Mouse (Mus musculus): ENCODE data around the gene Batf3.
A peak's percentile ranks its signal among the peaks of the same experiment; 100 is the strongest.

Batf3 gene

DNA sequence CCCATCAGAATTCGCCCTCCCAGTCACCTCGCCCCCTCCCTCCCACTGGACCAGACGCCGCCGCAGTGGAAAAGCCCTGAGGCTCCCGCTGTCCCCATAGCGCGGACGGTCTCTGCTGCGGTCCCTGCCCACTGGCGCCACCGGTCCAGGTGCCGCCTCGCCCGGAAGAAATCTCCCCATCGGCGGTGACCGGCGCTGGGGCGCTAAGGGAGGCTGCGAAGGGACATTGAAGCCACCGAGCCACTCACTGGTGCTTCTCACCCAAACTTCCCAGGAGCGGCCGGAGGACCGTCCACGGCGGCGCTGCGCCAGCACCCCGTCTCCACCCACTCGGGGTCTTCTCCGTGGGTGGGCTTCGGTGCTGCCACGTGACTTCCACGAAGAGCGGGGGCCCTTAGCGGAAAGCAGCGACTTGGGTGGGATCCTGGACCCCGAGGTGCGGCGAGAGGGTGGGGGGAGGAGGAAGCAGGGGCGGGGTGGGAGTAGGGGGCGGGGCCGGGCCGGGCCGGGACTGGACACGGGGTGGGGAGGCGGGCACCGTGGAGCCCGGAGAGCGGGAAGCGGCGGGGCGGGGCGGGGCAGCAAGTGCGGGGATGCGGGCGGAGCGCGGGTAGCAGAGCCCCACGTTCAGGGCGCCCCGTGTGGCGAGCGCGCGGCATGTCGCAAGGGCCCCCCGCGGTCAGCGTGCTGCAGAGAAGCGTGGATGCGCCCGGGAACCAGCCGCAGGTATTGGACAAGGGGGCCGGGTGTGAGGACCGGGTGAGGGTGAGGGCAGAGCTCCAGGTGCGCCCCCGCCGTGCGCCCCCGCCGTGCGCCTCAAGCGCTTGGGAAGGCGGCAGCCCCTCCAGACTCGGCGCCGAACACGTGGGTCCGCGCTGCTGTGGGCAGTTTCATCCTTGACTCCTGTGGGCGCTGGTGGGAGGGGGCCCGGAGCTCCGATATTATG lies at the start of gene Batf3:
Gene Batf3 (plus strand): TSS at position 46 of the 946 bp plus-strand sequence.
- no peak for DNase-seq (ENCODE audit: low read depth)

DNA sequence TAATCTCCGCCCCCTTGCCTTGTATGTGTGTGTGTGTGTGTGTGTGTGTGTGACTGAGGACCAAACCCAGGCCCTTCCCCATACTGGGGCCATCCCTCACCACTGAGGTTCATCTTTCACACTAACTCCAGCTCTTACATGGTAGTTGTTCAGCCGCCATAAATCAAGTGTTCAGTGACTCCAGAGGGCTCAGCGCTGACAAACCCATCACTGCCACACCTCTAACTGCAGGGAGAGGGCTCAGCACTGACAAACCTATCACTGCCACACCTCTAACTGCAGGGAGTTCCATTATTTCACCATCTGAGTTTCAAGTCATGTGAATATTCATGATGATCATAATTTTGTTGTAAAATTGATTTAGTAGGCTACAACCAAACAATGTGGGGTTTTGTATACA lies 44.1 kb upstream of the Batf3 start:
- DNase-seq (ENCODE audit: low read depth): no peak

DNA sequence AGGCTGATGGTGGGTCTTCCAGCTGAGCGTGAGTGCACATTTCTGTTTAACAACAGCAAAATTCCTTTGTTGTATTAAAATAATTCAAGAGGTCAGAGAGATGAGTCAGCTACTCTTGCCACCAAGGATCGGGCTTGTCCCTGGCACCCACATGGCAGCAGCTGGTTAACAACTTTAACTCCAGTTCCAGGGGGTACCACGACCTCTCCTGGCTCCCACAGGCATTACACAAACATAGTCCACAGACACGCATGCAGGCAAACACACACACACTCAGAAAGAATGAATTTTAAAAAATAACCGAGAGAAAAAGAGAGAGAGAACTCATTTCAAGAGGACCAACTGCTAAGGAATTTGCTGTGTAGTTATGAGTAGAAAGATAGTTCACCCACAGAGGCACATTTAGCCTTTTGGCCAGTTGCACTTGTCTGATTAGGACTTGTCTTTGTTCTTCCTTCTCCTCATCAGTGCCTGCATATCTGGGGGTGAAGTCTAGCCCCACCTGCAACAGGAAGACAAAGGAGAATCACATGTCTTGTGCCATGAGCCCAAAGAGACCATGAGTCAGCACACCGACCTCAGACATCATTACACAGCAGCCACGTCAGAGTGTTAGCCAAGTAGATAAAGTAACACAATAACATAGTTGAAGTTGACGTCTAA lies 42.6 kb upstream of the Batf3 start:
- DNase-seq (ENCODE audit: low read depth): no peak

DNA sequence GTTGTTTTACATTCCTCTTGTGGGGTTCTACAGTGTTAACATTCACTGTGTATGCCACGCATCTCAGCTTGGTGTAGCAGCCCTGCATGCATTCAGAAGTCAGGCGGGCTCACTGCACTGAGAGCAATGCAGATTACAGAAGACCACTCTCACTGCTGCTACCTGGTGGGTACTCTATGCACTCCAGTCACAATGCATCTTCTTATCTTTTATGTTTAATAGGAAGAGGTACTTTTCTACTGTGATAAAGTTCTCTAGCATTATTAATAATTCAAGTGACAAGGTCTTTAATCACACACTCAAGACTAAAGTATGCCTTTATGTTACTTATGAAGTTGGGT lies 42.1 kb upstream of the Batf3 start:
- no peak for DNase-seq (ENCODE audit: low read depth)

DNA sequence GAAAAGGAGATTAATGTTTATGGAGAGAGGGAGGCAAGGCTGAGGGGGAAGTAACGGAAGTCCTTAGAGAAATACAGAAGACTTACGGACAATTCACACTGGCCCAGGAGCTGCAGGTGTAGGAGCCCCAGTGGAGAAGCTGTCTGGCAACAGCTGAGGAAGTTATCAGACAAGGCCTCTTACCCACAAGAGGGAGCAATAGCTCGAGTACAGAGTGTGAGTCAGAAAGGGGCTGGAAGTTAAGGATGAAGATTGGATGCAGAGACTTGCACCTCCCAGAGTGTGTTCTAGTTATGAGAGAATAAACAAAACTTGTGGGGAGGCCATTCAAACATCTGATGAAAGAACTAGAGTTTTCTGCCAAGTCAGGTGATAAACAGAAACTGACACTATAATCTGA lies 40.2 kb upstream of the Batf3 start:
- no peak for DNase-seq (ENCODE audit: low read depth)

DNA sequence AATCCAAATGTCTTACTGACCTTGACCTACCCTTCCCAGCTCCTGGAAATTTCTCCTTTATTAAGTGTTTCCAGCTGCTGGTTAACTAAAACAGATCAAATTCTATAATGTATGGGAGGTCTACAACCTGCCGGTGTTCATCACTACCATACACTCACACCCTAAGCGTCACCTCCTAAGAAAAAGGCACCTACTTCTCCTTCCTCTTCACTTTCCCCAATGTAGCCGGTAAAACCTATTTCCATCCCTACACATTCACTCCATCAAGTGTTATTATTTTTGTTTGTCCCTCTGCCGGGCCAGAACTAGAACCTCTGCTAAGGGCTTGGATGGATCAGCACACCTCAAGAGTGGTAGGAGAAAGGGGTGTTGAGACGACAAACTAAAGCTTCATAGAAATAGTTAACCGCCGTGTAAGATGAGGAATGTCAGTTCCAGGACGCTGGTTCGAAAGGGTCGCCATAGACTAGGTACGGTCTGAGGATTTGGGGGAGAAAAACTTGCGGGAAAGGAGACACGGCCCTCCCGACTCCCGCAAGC lies 35.3 kb upstream of the Batf3 start:
- no peak for DNase-seq (ENCODE audit: low read depth)

DNA sequence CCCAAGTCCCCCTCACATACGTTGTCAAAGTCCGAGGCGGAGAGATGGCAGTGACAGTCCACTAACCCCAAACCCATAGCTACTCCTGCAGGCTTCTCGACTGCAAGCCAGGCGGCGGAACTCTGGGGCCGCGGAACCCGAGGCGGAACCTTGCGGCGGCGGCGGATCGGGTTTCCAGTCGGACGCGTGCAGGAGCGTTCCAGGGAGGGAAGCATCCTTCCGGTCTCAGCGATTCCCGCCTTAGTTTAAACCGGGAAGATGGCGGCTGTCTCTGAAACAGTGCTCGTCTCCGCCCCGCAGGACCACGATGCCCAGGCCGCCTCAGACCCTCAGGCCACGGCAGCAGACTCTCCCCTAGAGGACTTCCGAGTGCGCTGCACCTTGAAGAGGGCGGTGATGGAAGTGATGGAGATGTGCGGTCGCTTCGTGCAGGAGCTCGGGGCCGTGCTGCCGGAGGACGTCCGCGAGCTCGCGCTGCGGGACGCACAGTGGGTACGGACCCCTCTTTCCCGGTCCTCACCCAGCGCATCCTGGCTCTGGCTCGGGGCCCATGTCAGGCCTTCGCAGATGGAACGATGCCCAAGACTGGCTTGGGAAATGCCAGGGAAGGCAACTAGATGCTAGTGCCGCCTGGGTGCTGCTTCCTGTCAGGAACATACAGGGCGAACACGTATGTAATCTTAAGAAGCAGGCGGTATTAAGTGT lies 34.7 kb upstream of the Batf3 start, which contains the start of the genes Tatdn3 and Nsl1:
Gene Tatdn3 (minus strand): TSS at position 152 of the 705 bp plus-strand sequence.
Gene Nsl1 (plus strand): TSS at position 232 of the 705 bp plus-strand sequence.
- DNase-seq (ENCODE audit: low read depth): peak; percentile 93

DNA sequence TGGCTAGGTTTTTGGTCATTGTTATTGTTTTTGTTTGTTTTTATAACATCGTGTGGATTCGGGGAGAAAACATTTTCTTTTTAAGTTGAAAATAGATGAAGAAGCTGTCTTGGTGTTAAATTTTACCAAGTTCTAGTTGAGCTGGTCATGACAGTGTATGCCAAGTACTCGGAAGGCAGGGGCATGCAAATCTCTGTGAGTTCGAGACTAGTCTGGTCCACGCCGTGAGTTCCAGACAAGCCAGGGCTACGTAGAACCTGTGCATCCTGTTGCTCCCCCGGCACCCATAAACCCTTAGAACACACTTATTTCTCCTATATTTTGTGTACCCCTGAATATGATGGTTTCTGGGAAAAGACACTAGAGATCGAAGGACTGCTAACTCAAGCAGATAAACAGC lies 33.9 kb upstream of the Batf3 start:
- no peak for DNase-seq (ENCODE audit: low read depth)

DNA sequence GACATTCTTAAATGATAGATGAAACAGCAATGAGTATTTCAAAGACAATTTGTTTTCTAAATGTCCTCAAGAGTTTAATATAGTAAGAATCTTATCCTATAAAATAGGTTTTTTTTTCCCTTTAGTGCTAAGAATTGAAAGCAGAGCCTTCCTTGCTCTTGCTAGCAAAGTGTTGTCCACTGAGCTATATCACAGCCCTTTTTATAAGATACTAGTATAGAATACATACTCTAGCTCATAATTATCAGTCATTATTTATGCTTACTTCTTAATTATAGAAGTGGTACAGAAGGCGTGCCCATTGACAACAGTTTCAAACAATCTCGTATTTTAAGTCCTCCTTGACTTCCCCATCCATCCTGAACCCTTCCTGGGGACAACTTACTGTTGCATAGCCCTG lies 33.1 kb upstream of the Batf3 start:
- no peak for DNase-seq (ENCODE audit: low read depth)

DNA sequence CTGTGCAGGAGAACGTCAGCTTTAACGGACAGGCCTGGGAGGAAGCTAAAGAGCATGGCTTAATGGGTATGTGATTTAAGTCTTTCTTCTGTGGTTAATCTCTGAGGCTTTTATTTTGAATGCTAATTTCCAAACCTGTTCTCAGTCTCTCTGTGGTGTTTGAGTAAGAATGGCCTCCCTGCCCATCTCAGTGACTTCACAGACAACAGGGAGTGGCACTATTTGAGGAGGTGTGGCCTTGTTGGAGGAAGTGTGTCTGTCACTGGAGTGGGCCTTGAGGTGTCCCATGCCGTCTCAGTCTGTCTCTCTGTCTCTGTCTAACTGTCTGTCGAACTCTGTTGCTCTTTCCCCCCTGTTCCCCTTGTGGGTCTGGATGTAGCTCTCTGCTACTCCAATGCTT lies 32.5 kb upstream of the Batf3 start:
- DNase-seq (ENCODE audit: low read depth): no peak

DNA sequence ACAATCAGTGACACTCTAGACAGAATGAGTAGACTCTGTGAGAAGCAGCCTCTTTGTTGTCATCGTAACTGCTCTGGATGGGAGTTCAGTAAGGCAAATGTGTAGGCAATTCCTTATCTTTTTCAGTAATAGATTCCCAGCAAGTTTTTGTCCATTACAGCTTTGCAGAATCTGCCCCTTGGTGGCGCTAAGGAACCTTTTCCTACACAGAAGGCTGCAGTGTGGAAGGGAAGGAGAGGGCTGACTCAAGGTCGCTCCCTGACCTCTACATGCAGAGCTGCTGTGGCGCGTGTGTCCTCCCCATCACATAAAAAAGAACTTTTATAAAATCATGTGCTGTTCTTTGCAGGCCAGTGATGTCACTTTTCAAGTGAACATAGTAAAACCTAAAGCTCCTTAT lies 29.3 kb upstream of the Batf3 start:
- DNase-seq (ENCODE audit: low read depth): no peak

DNA sequence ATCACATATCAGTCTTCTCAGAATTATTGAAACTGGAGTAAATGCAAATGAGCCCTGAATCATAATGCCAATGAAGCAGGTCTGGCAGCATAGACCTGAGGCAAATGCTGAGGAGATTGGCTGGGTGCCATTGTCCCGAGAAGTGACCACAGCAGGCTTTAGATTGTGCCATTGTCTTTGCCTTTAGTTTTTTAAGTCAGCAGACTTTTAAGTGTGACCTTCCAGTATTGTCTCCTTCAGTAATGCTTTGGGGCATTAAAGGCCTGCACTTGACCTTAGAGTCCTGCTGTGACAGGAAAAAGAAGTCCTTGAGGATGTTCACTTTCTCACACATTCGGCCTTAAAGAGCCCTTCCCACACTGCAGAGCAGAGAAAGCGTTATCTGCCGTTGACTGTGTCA lies 27.4 kb upstream of the Batf3 start:
- no peak for DNase-seq (ENCODE audit: low read depth)

DNA sequence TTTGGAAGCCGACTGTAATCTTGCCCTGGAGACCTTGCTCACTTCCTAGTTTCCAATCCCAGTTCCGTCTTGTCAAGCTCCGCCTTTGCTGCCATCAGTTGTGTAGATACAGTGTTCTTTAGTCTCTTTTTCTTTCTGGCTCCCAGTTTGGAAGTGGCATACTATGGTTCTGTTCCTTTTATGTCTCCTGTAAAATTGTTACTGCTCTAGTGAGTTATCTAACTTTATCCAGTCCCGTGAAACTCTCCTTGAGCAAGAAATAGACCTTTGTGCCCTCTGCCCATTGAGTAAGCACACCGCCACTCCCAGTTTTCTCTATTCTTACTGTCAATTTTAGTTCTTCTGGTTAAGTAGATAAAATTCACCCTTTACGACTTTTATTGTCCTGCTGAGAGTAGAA lies 26.0 kb upstream of the Batf3 start:
- DNase-seq (ENCODE audit: low read depth): no peak

DNA sequence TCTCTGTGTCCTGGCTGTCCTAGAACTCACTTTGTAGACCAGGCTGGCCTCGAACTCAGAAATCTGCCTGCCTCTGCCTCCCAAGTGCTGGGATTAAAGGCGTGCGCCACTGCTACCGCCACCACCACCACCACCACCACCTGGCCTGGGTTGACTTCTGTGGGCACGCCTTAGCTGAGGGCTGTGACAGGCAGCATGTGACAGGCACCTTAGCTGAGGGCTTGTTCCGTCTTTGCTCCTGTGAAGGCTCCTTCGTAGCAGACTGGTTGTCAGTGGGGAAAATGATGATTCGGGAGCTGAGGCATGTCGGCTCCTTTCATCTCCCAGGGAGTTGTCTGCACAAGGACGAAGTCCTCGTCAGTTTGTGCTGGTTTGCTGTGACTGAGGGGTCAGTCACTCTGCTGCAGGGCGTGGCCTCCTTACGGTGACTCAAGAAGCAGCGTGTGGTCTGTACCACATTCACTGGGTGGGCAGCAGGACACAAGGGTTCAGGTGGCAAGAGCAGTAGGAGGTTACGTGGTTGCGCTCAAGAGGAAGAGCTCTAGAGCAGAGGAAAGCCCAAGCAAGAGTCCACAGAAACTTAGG lies 25.2 kb upstream of the Batf3 start:
- no peak for DNase-seq (ENCODE audit: low read depth)

DNA sequence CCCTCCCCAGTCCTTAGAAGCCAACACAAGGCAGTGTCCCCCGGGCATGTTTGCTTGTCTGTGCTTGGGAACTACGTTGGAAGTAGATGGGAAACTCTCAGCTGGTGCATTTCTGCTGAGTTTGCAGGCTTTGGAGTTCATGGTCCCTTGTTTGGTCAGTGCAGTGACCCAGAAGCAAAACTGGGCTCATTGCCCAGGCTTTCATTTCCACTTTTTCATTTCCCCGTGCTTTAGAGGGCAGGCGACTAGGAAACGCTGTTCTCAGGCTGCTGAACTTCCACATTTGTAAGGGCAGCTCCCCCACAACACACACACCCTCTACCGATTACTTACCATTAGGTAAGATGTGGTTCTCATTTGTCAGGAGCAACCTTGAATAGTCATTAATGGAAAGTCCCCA lies 24.6 kb upstream of the Batf3 start:
- no peak for DNase-seq (ENCODE audit: low read depth)

DNA sequence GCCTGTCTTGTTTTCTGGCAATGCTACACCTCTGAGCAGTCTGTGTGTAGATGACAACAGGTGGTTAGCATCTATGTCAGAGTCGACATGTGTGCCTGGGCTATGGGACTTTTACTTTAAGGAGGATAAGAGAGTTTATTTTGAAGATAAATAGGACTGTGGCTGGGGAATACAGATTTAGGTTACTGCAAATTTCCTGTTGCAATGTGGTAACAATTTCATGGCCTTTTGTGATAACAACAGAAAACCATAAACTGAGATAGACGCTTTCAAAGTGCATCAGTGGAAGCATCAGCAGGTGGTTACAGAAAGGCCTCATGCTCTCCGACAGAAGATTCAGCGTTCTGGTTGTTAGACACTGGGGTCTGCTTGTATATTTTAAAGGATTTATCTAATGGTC lies 24.2 kb upstream of the Batf3 start:
- DNase-seq (ENCODE audit: low read depth): no peak

DNA sequence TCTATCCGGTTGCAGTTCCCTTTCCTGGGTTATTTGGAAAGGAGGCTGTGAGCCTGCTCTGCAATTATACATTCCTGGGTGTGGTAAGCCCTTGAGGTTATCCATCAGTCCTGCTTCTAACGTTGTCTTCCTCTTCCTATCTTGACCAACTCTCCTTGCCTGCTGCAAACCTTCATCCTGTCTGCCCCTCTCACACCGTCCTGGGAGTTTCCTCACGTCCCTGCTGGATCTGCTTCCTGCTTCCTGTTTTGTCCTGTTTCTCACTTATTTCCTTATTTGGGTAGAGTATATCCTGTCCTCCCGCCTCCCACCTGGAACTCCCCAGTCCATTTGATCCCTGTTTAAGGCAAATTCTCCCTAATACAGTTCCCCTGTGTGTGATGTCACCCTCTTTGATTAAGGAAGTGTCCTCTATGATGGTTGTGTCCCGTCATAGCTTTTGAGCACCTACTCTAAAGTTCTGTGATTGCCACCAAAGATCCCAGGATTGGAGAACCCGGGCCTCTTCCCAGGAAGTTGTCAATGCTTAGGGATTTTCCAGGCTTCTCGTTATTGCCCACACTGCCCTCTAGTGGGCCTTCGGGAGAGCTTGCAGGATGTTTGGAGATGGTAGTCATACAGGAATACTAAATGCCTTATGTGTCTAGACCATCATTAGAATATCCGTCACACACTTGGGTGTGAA lies 22.3 kb upstream of the Batf3 start:
- peak; percentile 36 for DNase-seq (ENCODE audit: low read depth)

DNA sequence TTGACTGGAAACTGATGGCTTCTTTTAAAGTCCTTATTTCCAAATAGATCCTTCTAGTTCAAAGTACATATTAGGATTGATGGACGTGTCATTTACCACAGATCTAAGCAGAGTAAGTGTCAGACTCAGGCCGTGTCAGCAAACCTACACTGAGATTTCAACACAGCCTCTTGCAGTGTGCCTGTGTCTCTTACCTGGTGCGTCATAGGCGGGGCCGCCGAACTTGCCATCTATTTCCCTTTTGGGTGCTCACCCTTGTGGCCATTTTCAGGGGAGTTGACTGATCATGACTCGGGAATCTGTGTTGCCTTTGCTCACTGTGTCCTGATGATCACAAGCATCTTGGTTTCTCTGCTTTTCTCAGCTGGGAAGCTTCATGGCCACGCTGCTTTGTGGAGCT lies 14.4 kb upstream of the Batf3 start:
- no peak for DNase-seq (ENCODE audit: low read depth)

DNA sequence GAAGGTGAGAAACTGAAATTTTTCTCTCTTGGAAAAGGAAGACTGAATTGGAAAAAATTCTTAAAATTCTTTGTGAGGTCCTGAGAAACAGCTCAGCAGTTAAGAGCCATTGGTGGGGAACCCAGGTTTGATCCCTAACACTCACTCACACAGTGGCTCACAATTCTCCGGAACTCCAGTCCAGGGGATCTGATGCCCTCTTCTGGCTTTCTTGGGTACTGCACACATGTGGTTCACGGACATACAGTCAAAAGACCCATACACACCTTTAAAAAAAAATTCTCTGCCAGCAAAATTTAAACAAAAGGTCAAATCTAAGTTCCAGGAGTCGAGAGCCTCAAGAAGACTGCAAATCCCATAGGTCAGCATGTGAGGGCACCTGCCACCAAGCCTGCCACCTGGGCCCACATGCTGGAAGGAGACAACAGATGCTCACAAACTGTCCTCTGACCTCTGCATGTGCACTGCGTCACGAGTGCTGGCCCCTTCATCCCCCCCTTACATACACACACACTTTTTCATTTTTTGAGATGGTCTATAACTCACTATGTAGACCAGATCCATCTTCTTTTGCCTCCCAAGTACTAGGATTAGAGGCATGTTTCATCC lies 12.6 kb upstream of the Batf3 start:
- peak; percentile 61 for DNase-seq (ENCODE audit: low read depth)

DNA sequence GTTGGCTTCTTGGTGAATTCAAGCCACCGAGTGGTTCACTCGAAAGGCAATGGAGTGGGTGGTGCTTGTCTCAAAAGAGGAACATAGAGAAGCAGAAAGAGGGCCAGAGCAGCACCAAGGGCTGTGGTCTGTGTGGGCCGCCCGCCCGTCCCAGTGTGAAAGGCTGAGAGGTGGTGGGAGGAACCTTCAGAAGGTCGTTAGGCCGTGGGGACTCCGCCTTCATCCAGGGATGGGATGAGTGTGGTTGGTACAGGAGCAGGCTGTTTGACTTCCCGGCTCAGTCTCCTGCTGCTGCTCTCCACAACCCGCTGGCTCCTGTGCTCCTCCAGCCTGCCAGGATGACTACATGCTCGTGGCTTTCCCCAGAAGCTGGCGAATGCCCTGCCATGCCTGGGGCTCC lies 12.1 kb upstream of the Batf3 start:
- no peak for DNase-seq (ENCODE audit: low read depth)

DNA sequence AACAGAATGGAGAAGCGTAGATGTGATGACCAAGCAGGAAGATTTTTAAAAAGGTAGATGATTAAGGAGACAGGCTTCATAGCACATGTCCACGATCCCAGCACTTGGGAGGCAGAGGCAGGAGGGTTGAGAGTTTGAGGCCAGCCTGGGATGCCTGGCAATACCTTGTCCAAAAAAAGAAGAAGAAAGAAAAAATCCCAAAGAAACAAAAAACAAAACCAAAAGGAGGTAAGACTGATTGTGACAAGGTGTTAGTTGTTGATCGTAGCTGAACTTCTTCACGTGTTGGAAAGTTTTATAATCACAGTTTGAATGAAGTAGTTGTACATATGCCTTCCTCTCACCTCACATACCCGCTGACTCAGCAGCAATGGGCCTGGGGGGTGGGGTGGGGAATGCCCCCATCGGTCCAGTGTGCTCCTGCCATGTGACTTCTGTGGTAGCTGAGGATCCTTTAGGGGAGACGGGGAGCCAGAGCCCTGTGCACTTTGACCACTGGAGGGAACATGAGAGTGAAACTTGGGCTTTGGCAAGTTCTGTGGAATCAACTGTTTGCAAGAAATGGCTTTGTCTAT lies 11.3 kb upstream of the Batf3 start:
- no peak for DNase-seq (ENCODE audit: low read depth)
